Mouse (Mus musculus) frontal cortex, postnatal 14 days (tissue): ENCODE data around the gene Colgalt2.
"Not testable (repeated sequence)": the region's sequence is repeated elsewhere in the genome, so short reads cannot be mapped to it uniquely, and the experiment has no call there.

Experiments
- DNase-seq, 2 experiments: peaks; one replicate each; pipeline ENCODE4 v3.0.0; 2022; ENCODE audit warnings: low spot score in 2 of 2

Colgalt2 gene

DNA sequence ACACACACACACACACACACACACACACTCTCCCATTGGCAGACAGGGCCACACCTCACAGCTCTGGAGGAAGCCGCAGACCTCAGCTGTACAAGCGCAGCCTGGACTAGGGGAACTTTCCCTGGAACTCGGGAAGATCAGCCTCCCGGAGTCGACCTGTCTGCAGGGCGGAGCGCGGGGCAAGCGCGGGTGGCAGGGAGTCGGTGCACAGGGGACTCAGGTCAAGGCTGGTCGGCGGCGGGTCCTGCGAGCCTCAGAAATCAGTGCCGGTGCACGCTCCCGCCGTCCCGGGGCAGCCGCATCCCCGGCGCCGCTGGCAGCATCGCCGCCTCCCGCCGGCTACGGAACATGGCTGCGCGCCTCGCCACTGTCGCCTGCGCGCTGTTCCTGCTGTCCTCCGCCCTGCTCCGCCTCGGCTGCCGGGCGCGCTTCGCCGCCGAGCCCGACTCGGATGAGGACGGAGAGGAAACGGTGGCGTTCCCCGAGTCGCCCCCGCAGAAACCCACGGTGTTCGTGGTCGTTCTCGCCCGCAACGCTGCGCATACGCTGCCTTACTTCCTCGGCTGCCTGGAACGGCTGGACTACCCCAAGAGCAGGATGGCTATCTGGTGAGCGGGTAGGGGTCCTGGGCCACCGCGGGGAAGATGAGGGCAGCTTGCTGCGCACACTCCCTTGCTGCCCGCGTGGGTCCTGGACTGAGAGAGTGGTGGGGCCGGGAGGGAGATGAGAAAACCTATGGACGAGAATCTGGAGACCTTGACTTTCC, at the start of gene Colgalt2:
TSS of gene Colgalt2 (plus strand) at position 41 of the 766 bp plus-strand sequence.
- peak in 1 of 2 experiments; percentile 40 for DNase-seq

DNA sequence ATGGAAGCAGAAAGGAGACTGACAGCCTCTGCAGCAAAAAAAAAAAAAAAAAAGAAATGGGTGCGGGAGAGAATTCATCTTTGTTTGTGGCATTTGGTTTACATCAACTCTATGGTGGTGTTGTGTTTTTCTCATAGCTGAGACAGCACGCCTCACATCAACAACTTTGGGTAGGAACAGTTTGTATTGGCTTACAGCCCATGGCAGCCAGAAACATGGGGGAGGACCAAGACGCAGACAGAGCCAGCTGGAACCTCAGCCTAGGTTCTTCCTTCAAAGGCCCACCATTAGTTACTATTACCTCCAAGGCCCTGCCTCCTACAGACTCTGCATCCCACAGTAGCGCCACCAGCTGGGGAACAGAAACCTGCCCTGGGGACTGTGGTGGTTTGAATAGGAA, 42.9 kb upstream of the Colgalt2 start:
- DNase-seq, result no peak

GRCm38 (mm10) chr1:152368311-152369088, 31.1 kb upstream of the Colgalt2 start:
- DNase-seq, result no peak

- peak; percentile 48 to 59 for DNase-seq
Measured at GRCm38 (mm10) chr1:152369139-152369538, 30.5 kb upstream of the Colgalt2 start.

- DNase-seq, result no peak
Measured at GRCm38 (mm10) chr1:152378311-152378710, 21.3 kb upstream of the Colgalt2 start.

DNA sequence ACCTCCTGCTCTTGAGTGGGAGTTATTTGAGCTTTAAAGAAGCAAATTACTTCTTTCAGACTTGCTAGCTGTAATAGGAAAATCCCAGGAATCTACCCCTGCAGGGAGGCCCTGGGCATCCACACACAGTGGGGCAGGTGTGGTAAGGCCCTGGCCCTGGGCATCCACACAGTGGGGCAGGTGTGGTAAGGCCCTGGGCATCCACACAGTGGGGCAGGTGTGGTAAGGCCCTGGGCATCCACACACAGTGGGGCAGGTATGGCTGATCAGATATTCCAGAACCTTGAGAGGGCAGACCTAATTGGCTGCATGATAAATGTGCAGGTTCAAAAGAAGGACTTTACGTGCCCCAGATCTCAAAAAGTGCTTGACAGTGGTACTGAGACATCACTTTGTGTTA, 15.0 kb upstream of the Colgalt2 start:
- no peak for DNase-seq

DNA sequence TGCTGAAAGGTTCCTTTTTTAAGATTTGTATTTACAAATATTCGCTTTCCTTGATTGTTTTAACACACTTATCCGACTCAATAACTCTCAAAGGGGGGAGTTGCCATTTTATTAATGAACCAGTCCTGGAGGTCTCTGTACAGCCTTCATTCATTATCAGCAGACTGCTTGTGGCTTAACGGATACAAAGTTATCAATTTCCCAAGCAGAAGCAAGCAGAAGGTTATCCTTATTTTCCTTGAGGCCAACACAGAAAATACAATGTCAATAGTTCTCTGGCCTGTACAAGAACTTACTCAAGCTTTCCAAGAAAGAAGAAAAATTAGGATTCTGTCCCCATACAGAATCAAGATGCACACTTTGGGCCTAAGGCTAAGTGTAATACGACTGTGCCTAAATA, 13.9 kb upstream of the Colgalt2 start:
- DNase-seq, result not testable (repeated sequence)

DNA sequence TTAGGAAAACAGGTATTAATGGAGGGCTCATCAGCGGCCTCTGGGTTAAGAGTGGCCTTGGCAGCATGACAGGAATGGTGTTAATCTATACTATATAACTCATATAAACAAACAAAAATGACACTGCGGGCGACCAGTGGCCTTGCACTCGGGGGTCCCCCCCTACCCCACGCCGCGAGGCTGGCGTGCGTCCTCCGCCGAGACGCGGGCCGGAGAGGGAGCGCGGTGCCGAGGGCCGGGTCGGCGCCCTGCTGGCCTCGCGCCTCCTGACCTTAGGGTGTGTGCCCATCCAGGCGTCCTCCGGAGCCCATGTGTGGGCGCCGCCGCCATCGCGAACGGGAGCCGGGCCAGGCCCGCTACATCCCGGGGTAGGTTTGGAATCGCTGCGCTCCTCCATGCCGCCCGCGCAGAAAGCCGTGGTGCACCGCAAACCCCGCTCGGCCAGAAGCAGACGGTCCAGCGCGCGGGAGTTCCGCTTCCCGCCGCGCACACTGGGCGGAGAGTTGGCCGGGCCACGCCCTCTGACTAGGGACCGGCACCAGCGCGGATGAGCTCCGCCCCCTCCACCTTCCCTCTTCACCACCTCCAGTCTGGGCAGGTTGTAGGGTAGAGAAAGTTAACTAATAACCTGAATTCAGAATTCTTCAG, 13.3 kb upstream of the Colgalt2 start, which contains the start of gene Tsen15:
TSS of gene Tsen15 (minus strand) at position 501 of the 648 bp plus-strand sequence.
- peak; percentile 44 to 79 for DNase-seq

DNA sequence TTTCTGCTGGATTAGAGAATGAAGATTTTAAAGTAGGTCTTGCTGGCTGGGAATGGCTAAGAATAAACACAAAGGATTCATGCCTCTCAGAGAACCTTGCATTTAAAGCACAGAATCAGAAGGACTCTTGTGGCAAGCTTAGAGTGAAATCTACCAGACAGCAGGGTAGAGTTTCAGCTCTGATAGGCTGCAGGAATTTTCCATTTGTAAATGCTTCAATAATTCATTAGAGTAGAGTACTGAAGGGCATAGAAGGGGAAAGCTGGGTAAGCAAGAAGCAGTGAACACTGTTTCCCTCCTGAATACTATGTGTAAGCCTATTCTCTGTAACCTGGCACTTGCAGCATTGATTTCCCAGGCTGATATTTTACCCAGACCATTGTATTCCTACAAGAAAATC, 10.4 kb upstream of the Colgalt2 start:
- DNase-seq, result no peak

- DNase-seq, result no peak
Measured at GRCm38 (mm10) chr1:152394137-152394536, 5.5 kb upstream of the Colgalt2 start.

- no peak for DNase-seq
Measured at GRCm38 (mm10) chr1:152394956-152395515, 4.6 kb upstream of the Colgalt2 start.

DNA sequence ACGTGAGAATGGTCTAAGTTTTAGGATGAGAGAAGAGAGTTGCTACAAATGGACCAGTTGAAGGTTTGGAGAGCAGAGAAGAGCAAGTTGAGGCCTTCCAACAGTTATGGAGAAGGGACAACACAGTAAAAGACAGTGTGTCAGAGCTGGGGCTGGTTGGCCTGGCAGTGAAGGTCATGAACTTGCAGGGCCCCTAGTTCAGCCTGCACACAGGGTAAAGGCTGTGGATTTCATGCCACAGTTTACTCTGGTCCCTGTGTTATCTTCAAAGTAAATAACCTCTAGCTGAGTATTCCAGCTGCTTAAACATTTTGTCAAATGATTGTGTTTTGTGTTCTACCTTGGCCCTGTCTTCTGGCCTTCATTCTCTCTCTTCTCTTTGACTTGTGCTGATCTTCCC, 922 bp upstream of the Colgalt2 start:
- no peak for DNase-seq

DNA sequence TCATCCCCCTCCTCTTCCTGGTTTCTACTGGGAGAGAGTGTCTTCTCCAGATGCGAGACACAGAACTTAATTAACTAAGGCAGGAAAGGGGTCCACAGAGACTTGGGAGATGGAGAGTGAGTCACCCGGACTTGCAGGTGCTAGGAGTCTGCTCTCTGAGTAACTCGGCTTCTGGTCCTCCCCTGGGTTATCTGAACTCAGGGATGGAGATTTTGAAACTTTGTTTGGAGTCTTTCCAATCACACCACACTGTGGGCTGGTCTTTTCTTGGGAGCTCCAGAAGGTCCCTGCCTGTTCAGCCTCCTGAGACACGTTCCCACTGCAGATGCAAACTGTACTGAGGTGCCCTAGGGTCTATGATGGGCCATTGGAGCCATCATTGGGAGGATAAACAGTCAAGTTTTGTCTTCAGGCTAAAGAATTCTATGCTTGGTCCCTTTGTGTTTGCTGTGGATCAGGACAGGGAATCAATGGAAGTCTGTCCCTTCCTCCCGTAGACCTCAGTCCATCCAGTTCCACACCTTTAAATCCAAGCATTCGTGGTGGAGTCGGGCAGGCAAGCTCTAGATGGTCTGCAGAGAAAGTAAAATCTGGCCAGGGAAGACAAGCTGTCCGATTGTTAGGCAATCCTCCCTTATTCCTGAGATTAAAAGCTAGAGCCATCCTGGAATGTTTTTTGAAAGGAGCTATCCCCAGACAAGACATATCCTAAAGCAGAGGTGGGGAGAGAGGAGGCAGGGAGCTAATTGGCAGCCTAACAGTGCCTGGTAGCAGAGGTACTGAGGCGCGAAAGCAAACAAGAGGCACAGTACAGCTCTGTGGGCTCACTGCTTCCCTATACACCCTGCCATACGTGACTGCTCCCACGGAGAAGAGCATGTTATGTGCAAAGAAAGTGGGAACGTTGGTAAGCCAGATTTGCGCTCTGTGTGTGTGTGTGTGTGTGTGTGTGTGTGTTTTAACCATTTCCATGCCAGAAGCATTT, 1.2 kb downstream of the Colgalt2 start:
- no peak for DNase-seq

DNA sequence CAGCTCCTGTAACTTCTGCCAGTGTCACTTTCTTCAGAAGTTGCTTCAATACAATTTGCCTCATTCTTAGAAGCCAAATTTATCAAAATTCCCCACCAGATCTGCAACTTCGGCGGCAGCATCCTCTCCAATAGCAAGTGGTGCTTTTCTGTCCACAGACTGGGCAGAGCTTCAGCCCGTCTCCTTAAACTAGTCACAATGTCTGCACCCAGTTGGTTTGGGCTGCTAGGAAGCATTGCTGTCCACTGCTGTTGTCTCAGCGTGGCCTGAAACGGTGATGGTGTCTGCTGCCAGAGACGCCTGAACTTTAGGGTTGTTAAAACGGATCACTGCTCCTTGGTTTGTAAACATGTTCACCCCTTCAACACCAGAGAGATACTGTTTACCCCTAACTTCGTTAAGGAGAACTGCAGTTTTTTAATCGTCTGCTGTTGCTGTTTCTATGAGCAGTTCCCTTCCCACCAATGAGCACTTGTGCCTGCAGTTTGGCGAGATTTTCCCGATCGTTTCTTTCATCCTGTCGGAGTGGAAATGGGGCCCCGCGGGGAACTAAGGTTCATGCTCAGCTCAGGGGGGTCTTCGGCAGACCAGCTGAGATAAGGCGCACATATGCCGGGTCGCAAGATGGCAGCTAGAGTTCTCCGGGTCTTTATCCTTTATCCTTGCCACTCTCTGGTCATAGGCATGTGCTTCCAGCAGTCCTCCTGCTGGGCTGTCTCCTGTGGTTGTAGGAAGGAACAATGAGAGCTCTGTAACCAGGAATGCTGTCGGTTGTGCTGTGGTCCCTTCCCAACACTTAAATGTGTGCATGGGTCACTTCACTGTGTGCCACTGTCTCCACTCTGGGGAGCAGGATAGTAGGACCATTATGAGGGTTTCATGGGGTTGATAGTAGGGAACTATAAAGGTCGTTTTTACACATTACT, 7.7 kb downstream of the Colgalt2 start:
- DNase-seq, result no peak

GRCm38 (mm10) chr1:152409356-152409755, 9.7 kb downstream of the Colgalt2 start:
- DNase-seq, result no peak

GRCm38 (mm10) chr1:152410657-152411056, 11.0 kb downstream of the Colgalt2 start:
- DNase-seq, result peak in 1 of 2 experiments; percentile 17

DNA sequence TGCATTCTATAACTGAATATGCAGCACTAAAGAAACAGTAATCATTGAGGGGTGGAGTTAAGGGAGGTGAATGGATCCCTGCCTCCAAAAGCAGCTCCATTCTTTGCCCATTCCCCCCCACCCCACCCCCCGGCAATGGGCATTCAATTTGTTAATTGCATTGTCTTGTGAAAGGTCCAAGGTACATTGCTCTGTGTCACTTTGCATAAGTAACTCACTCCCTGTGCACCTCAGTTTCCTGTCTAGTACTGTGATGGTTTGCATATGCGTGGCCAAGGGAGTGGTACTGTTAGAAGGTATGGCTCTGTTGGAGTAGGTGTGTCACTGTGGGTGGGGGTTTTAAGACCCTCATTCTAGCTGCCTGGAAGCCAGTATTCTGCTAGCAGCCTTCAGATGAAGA, 13.5 kb downstream of the Colgalt2 start:
- no peak for DNase-seq

DNA sequence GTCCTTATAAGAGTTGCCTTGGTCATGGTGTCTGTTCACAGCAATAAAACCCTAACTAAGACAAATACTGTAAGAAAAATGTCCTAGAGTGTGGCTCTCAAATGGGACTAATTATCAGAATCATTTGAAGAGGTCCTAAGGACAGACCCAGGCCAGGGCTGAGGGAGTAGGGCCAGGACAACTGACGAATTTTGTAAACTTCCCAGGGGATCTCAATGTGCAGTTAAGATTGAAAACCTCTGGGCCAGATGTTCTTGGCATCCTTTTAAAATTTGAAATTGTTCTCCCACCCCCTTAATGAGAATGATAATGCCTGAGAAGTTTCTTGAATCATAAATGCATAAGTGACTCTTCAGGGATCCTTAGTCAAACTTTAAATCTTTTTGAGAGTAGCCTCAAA, 14.3 kb downstream of the Colgalt2 start:
- DNase-seq, result no peak

DNA sequence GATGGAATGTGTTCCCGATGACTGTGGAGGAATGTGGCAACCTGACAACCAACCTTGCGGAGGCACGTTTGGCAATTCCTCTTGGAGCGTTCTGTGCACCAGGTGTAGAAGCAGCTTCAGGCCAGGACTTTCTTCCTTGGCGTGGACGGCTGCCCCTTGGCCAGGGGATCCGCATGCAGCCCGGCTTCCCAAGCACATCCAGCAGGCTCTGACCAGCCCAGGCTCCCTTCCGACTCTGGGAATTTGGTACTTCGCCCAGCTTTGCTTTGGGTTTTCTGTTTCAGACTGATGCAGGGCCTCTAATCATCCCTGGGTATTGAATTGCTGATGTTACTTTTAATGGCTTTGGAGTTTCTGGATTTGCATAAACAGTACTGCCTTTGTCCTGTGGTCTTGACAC, 14.8 kb downstream of the Colgalt2 start:
- DNase-seq, result peak in 1 of 2 experiments; percentile 31
